Mouse (Mus musculus) liver, embryonic 14.5 days (tissue): ENCODE data around the gene Zfpl1.

Experiments used
- CTCF ChIP-seq: IDR thresholded peaks from 2 replicates; pipeline ENCODE4 v1.5.1; 2016; ENCODE audit warnings: antibody characterized with exemption, low read depth, control low read depth
- EP300 ChIP-seq: IDR thresholded peaks from 2 replicates; pipeline ENCODE4 v1.6.1; 2016; ENCODE audit warnings: antibody characterized with exemption, low read depth

DNA sequence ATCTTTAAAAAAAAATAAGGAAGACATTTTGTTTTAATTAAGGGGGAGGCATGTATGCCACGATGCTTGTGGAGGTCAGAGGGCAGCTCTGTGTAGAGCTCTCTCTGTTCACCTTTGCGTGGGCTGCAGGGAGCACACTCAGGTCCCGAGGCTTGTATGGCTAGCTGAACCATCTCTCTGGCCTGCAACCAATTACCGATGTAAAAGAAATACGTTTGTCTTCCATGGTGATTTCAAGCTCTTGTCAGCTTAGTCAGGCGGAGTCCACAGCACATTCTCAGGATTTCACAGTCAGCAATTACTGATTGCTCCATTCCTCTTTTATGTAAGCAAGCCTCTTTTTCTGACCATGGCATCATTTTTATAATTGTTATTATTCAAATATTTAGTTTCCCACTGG is 16.4 kb upstream of the Zfpl1 start:
- TF ChIP-seq CTCF (no peak), EP300 (no peak)
